Mouse (Mus musculus): Measurements from ENCODE around the gene Mcm2.
A peak's percentile ranks its signal among the peaks of the same experiment; 100 is the strongest.

The Mcm2 gene

GRCm38 (mm10) chr6:88843781-88844725 lies 54.5 kb downstream of the Mcm2 start:
- no peak for DNase-seq

DNA sequence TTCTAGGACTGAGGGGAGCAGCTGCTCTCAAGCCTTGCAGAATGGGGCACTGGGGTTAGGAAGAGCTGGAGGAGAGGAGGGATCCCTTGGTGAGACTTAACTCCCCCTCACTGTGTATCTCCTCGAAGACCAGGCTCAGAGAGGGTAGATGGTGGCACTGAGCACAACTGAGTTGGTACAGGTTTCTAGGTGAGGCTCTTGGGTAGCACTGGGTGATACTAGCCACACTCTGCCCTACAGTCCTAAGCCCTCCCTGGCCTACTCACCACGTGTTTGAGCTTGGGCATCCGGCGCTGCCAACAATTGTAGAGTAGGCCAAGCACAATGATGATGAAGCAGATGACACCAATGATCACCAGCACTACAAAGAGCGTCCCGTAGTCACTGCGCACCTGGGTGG lies 55.3 kb downstream of the Mcm2 start:
- no peak for DNase-seq

- no peak for DNase-seq
Observed at GRCm38 (mm10) chr6:88842731-88843151, 55.8 kb downstream of the Mcm2 start.

DNA sequence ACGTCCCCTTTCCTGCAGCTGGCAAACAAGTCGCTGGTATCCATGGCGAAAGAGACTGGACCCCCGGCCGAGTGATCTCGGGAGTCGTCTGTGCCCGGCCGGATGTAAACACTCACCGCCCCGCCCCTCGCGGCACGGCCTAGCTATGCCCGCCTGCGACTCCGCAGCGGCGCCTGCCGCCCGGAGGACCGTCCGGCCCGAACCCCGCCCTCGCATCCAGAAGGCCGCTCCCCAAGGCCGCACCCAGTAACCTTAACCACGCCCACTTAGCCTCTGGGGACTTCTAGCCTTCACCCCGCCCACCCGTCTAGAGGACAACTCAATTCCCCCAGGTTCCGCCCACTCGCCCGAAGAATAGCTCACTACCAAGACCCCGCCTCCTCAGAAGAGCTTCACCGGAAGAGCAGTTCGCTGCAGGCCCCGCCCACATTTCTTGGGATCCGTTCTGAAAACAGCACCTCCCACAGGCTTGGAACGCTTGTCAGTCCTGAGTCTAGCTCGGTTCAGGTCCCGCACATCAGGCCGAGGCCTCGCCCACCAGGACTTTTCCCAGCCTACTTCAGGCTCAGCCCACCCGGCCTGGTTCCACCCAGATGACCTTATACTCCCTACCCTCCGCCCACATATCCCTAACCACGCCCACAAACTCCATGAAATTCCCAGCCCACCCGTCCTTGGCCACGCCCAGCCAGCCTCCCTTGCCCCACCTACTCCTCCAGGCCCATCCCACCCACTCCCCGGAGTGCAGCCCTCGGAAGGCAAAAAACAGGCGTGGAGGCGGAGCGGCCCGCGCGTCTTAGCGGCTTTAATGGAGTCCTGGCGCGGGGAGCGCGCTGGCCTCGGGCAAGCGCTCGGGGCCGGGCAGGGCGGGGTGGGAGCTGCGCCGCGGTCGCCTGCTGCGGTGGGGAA lies 56.5 kb downstream of the Mcm2 start, which contains the start of gene Abtb1:
Gene Abtb1, minus strand, starts transcription at position 204 of the 909 bp plus-strand sequence.
- peak; percentile 97 to 99 for DNase-seq

DNA sequence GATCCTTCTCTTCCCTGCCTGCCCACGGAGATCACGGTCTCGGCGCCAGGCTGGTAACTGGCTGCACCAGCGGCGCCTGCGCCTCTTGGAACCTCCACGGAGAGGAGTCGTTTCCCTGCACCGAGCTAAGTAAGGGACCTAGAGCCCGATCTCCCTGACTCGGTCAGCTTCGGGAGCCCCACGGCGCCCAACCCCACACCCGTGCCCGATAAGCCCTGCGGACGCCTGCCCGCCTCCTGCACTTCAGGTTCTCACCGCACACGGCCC lies 57.1 kb downstream of the Mcm2 start:
- no peak for DNase-seq

- DNase-seq: no peak
Observed at GRCm38 (mm10) chr6:88840791-88841513, 57.6 kb downstream of the Mcm2 start.

DNA sequence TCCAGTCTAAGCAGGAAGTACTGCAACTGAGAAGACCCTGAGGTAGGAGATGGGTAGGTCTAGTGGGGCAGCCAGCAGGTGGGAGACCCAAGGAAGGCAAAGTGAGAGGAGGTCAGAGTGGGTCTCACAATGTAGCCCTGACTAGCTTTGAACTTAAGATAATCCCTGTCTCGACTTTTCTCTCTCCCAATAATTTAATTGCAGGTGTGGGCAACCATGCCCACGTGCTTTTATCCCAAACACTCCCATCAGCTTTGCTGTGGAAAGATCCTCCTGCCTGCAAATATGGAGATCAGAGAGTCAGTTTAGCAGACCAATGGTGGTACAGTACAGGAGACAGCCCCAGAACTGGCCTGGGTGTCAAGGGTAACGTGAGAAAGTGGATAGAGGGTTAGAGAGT lies 58.4 kb downstream of the Mcm2 start:
- DNase-seq: no peak

GRCm38 (mm10) chr6:88839135-88839970 lies 59.2 kb downstream of the Mcm2 start:
- DNase-seq: no peak

- DNase-seq: no peak
Observed at GRCm38 (mm10) chr6:88838613-88839012, 60.0 kb downstream of the Mcm2 start.

DNA sequence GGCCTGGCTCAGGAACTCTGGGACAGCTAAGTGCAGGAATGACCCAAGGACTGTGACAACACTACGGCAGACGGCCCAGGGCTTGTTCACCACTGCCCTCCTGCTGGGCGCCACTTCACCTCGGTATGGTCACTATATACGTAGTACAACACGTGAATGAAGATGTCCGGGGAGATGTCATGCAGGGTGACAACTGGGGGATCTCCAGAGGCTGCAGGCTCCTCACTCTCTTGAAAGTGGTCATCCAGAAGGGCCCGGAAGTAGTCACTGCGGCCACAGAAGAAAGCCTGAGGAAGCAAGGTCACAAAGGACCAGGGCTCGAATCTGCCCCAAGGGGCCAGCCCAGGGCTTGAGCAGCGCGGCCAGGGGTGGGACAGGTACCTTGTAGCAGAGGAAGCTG lies 60.6 kb downstream of the Mcm2 start:
- no peak for DNase-seq

DNA sequence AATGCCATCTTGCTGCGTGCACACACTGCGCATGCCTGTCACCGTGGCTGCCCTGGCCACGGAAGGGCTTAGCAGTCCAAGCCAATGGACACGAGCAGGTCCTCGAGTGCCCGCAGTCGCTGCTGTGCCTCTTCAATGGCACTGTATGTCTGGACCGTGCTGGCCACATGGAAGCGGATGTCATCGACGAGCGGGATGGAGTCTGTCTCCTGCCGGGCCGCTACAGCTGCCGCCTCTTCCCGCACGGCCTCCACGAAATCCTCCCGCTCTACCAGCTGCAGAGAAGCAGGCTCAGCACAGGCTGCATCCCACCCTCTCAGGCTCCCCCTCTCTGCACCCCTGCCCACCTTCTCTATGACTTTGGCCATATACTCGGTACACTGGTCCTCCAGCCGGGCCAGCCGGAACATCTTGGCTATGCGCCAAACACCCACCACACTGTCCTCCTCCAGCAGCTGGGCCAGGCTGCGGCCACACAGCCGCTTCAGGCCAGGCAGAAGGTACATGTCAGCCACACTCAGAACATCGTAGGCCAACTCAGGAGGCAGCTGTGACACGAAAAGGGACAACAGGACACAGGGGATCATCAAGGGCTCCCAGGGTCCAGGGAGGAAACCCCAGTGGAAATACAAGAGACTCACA lies 62.3 kb downstream of the Mcm2 start:
- DNase-seq: no peak

- DNase-seq: no peak
Observed at GRCm38 (mm10) chr6:88835047-88835446, 63.5 kb downstream of the Mcm2 start.
